In genomic region chr7:48959316-48959661, GRCm38 (mm10) we compare ENCODE assay signal across 9 mouse cellular contexts. TPM values are rescaled to one million over a fixed set of nuclear protein-coding genes. Genes with fewer than 3 reads are reported as not detected.
A peak's percentile ranks its signal among the peaks of the same experiment; 100 is the strongest.
DNase-seq lines count a peak whose midpoint lies in the region; ATAC-seq lines count a peak whose summit lies in the region.
"Had no signal": no experiment of that assay in that cellular context is flagged by ENCODE, and none has a peak within 500 bp of the region (broad histone marks: within the 10 kb centered on the region; RNA-seq: fewer than 3 reads in every experiment).

No protein-coding gene starts in this region.

- H3K27me3 ChIP-seq in limb, embryonic 10.5 days (ENCODE audit: low read depth, poor library complexity, severe bottlenecking) = peaks cover 86% of the 10 kb centered on the region
- peaks cover 30% of the 10 kb centered on the region for H3K27me3 ChIP-seq in stomach, embryonic 15.5 days (replicated peaks)

- H3K9ac ChIP-seq in stomach, embryonic 15.5 days = no peak overlapping the region

- no peaks in the 10 kb centered on the region for H3K9me3 ChIP-seq in limb, embryonic 10.5 days (replicated peaks)
- no peaks in the 10 kb centered on the region for H3K9me3 ChIP-seq in stomach, embryonic 15.5 days

- no peak overlapping the region for H3K27ac ChIP-seq in limb, embryonic 10.5 days
- no peak overlapping the region for H3K27ac ChIP-seq in stomach, embryonic 15.5 days

- H3K4me2 ChIP-seq in stomach, embryonic 15.5 days = peak overlapping the region; percentile 53

- H3K4me3 ChIP-seq in limb, embryonic 10.5 days = peak overlapping the region; percentile 50
- peak overlapping the region; percentile 25 for H3K4me3 ChIP-seq in stomach, embryonic 15.5 days (replicated peaks)
- H3K4me3 ChIP-seq: myocyte had no signal

- peaks cover 30% of the 10 kb centered on the region for H3K4me1 ChIP-seq in limb, embryonic 10.5 days
- peaks cover 7% of the 10 kb centered on the region; the same call in 1 of the 2 replicates for H3K4me1 ChIP-seq in stomach, embryonic 15.5 days

- no peak for DNase-seq in frontal cortex, postnatal 14 days (ENCODE audit: low spot score in 2 of 2)
- DNase-seq in retina, postnatal 1 day = peak; percentile 42
- no peak for DNase-seq in retina, embryonic 14.5 days (ENCODE audit: low spot score)
- DNase-seq in limb, embryonic 10.5 days (ENCODE audit: low spot score) = peak; percentile 54
- no peak for DNase-seq in spleen, postnatal 4 days (ENCODE audit: low spot score in 2 of 2)
- DNase-seq in gastrocnemius, postnatal 4 days (ENCODE audit: low spot score in 2 of 2) = no peak

- WGBS in limb, embryonic 10.5 days = 12% methylated on average over 13 of the region's 13 CpGs
- 10% methylated on average over 13 of the region's 13 CpGs for WGBS in stomach, embryonic 15.5 days

- peak; percentile 36; the same call in 1 of the 2 replicates for ATAC-seq in frontal cortex, adult (ENCODE audit: low TSS enrichment)
- no peak for ATAC-seq in stomach, embryonic 15.5 days (ENCODE audit: insufficient read depth, low FRiP score, low read depth)

- no peaks in the 10 kb centered on the region for H3K36me3 ChIP-seq in limb, embryonic 10.5 days
- no peaks in the 10 kb centered on the region for H3K36me3 ChIP-seq in stomach, embryonic 15.5 days

RNA-seq across cellular contexts. Expression of gene Nav2, which starts 50.8 kb away (rescaled TPM):
- polyA plus RNA-seq in limb, embryonic 10.5 days (2016; fragmentation: Nextera tagmentation; extraction: Ambion mirVana) = 7.2 and 8.3 TPM in 2 replicates
- polyA plus RNA-seq in stomach, embryonic 15.5 days (2015; fragmentation: Nextera tagmentation; extraction: Ambion mirVana) = 20.4 and 22.4 TPM in 2 replicates
- 10 to 100 TPM; 79.5 to 86.2 TPM for total RNA-seq in gastrocnemius, postnatal 4 days (2021)

Comparison
In these comparisons a context has a peak if more than half of its experiments do, and no peak if none do; other contexts are left out.
1. DNase-seq: peak in retina, postnatal 1 day (single experiment) and limb, embryonic 10.5 days (single experiment); none in frontal cortex, postnatal 14 days (0 of 2), retina, embryonic 14.5 days (single experiment), spleen, postnatal 4 days (0 of 2) and gastrocnemius, postnatal 4 days (0 of 2).